Mouse (Mus musculus): Measurements from ENCODE around the gene Gm6793. TPM values are rescaled to one million over a fixed set of nuclear protein-coding genes. Genes with fewer than 3 reads are reported as not detected.

Gm6793 gene
- polyA plus RNA-seq (2015; fragmentation: Nextera tagmentation; extraction: Ambion mirVana), result 0.13 and 0.37 TPM in 2 replicates

GRCm38 (mm10) chr8:112014936-112015335 lies at the start of gene Gm6793:
Gm6793 (minus strand) TSS chr8:112015036.
- WGBS, result 87% methylated on average over 11 of the region's 11 CpGs
- no peak within 1 kb of the TSS for H3K4me2 ChIP-seq
- no peak within 1 kb of the TSS for H3K27ac ChIP-seq (replicated peaks)
- H3K4me3 ChIP-seq, result no peak within 1 kb of the TSS
- H3K9ac ChIP-seq, result no peak within 1 kb of the TSS
- no peaks in the 10 kb centered on the region for H3K9me3 ChIP-seq
- peaks cover 18% of the 10 kb centered on the region for H3K4me1 ChIP-seq
- H3K27me3 ChIP-seq (replicated peaks), result no peaks in the 10 kb centered on the region
- peaks cover 49% of the 10 kb centered on the region for H3K36me3 ChIP-seq
- no peak for ATAC-seq (ENCODE audit: extremely low read depth, insufficient number of reproducible peaks, low FRiP score, low TSS enrichment)

DNA sequence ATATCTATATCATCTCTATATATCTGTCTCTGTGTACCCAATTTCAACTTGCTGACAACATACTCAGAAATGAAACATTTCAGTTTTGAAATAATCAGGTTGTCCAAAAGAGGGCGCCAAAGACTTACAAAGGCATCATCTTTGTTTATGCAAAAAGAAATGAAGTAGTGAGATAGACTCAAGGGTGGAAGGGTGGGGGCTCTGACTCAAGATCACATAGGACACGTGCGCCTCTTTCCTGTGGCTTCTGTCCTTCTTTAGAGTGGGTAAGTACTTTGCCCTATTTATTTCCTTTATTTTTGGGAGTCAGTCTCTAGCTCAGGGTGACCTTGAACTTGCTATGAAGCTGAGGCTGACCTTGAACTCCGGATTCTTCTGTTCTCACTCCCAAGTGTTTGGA lies 46.5 kb upstream of the Gm6793 start:
- no peak overlapping the region for H3K4me2 ChIP-seq
- H3K4me1 ChIP-seq, result no peaks in the 10 kb centered on the region
- ATAC-seq (ENCODE audit: extremely low read depth, insufficient number of reproducible peaks, low FRiP score, low TSS enrichment), result no peak
- H3K9ac ChIP-seq, result no peak overlapping the region
- 27% methylated on average over 4 of the region's 4 CpGs for WGBS
- no peaks in the 10 kb centered on the region for H3K27me3 ChIP-seq (replicated peaks)
- H3K9me3 ChIP-seq, result no peaks in the 10 kb centered on the region
- no peak overlapping the region for H3K4me3 ChIP-seq
- H3K27ac ChIP-seq (replicated peaks), result no peak overlapping the region
- H3K36me3 ChIP-seq, result no peaks in the 10 kb centered on the region

DNA sequence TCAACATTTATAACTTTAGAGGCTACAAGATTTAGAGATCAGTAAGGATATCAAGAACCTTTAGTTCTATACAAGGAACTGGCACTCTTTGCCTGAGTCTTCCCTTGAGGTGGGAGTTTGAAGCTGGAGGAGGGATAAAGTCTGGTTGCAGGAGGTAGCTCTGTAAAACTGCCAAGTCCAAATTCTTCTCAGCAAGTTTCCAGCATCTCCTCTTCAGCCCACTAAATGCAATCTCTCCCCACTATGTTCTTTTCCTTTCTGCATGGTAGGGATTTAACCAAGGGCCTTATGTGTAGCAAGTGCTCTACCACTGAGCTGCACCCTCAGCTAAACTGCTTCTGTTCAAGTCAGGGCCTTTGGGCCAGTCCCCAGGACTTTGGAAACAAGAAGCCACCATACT lies 39.6 kb upstream of the Gm6793 start:
- ATAC-seq (ENCODE audit: extremely low read depth, insufficient number of reproducible peaks, low FRiP score, low TSS enrichment), result no peak
- no peak overlapping the region for H3K4me3 ChIP-seq
- no peaks in the 10 kb centered on the region for H3K36me3 ChIP-seq
- H3K4me2 ChIP-seq, result no peak overlapping the region
- H3K4me1 ChIP-seq, result no peaks in the 10 kb centered on the region
- H3K9me3 ChIP-seq, result no peaks in the 10 kb centered on the region
- no peak overlapping the region for H3K27ac ChIP-seq (replicated peaks)
- H3K9ac ChIP-seq, result no peak overlapping the region
- no peaks in the 10 kb centered on the region for H3K27me3 ChIP-seq (replicated peaks)

- Histone ChIP-seq H3K9ac (no peak overlapping the region), H3K27me3 (replicated peaks) (no peaks in the 10 kb centered on the region), H3K9me3 (no peaks in the 10 kb centered on the region), H3K4me2 (no peak overlapping the region), H3K36me3 (no peaks in the 10 kb centered on the region), H3K4me3 (no peak overlapping the region), H3K27ac (replicated peaks) (no peak overlapping the region), H3K4me1 (no peaks in the 10 kb centered on the region)
- no peak for ATAC-seq (ENCODE audit: extremely low read depth, insufficient number of reproducible peaks, low FRiP score, low TSS enrichment)
- WGBS, result 62% methylated on average over 9 of the region's 9 CpGs
Observed at GRCm38 (mm10) chr8:112051537-112051936, 36.7 kb upstream of the Gm6793 start.

DNA sequence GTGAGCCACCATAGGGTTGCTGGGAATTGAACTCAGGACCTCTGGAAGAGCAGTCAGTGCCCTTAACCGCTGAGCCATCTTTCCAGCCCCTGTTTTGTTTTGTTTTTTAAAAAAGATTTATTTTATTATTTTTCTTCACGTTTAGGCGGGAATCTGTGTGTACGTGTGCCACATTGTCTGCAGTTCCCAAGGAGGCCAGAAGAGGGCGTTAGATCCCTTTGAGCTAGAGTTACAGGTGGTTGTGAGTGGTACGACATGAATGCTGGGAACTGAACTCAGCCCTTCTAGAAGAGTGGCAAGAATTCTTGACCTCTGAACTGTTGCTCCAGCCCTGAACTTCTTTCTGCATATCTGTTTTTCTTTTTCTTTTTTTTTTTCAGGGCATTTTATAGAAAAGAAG lies 35.1 kb upstream of the Gm6793 start:
- no peak overlapping the region for H3K4me3 ChIP-seq
- H3K36me3 ChIP-seq, result no peaks in the 10 kb centered on the region
- WGBS, result 71% methylated on average over 6 of the region's 6 CpGs
- H3K4me1 ChIP-seq, result no peaks in the 10 kb centered on the region
- no peak overlapping the region for H3K9ac ChIP-seq
- ATAC-seq (ENCODE audit: extremely low read depth, insufficient number of reproducible peaks, low FRiP score, low TSS enrichment), result no peak
- H3K27ac ChIP-seq (replicated peaks), result no peak overlapping the region
- H3K4me2 ChIP-seq, result no peak overlapping the region
- H3K27me3 ChIP-seq (replicated peaks), result no peaks in the 10 kb centered on the region
- no peaks in the 10 kb centered on the region for H3K9me3 ChIP-seq

DNA sequence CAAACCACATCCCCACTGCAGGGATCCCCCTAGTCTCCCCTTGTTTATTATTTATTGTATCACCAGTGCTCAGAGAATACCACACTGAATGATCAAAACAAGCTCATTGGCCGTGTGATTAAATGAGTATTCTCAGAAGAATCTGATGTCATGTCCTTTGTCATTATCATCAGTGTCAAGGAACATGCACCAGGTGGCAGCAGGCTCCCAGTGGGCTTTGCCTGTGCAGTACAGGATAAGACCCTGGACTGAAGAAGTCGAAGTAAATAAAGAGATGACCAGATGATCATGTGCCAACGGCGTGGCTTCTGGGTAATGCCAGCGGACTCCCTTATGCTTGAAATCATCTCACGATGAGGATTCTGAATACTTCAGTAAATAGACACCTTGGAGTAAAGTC lies 33.5 kb upstream of the Gm6793 start:
- H3K9ac ChIP-seq, result no peak overlapping the region
- H3K4me1 ChIP-seq, result no peaks in the 10 kb centered on the region
- H3K27me3 ChIP-seq (replicated peaks), result no peaks in the 10 kb centered on the region
- no peak overlapping the region for H3K4me2 ChIP-seq
- no peak for ATAC-seq (ENCODE audit: extremely low read depth, insufficient number of reproducible peaks, low FRiP score, low TSS enrichment)
- no peaks in the 10 kb centered on the region for H3K36me3 ChIP-seq
- H3K4me3 ChIP-seq, result no peak overlapping the region
- H3K9me3 ChIP-seq, result no peaks in the 10 kb centered on the region
- H3K27ac ChIP-seq (replicated peaks), result no peak overlapping the region
- WGBS, result 61% methylated on average over 6 of the region's 6 CpGs

- Histone ChIP-seq H3K27me3 (replicated peaks) (no peaks in the 10 kb centered on the region), H3K9me3 (no peaks in the 10 kb centered on the region), H3K4me2 (no peak overlapping the region), H3K4me1 (no peaks in the 10 kb centered on the region), H3K4me3 (no peak overlapping the region), H3K27ac (replicated peaks) (no peak overlapping the region), H3K36me3 (no peaks in the 10 kb centered on the region), H3K9ac (no peak overlapping the region)
- no peak; the same call in 1 of the 2 replicates for ATAC-seq (ENCODE audit: extremely low read depth, insufficient number of reproducible peaks, low FRiP score, low TSS enrichment)
- WGBS, result 4% methylated on average over 7 of the region's 7 CpGs
Observed at GRCm38 (mm10) chr8:112045896-112046295, 31.1 kb upstream of the Gm6793 start.

DNA sequence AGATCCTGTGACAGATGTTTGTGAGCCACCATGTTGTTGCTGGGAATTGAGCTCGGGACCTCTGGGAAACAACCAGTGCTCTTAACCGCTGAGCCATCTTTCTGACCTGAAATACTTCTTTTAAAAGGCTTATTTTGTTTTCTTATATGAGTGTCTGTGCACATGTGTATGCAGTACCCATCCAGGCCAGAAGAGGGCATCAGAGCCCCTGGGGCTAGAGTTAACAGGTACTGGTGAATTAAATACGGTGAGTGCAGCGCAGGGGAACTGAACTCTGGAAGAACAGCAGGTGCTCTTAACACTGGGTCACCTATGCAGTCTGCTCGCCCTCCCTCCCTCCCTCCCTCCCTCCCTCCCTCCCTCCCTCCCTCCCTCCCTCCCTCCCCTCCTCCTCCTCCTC lies 30.3 kb upstream of the Gm6793 start:
- no peak for ATAC-seq (ENCODE audit: extremely low read depth, insufficient number of reproducible peaks, low FRiP score, low TSS enrichment)
- no peak overlapping the region for H3K4me2 ChIP-seq
- no peaks in the 10 kb centered on the region for H3K36me3 ChIP-seq
- H3K27ac ChIP-seq (replicated peaks), result no peak overlapping the region
- no peaks in the 10 kb centered on the region for H3K9me3 ChIP-seq
- H3K4me1 ChIP-seq, result no peaks in the 10 kb centered on the region
- H3K4me3 ChIP-seq, result no peak overlapping the region
- no peaks in the 10 kb centered on the region for H3K27me3 ChIP-seq (replicated peaks)
- 70% methylated on average over 5 of the region's 5 CpGs for WGBS
- H3K9ac ChIP-seq, result no peak overlapping the region

GRCm38 (mm10) chr8:112037521-112037920 lies 22.7 kb upstream of the Gm6793 start:
- Histone ChIP-seq H3K27me3 (replicated peaks) (no peaks in the 10 kb centered on the region), H3K9me3 (no peaks in the 10 kb centered on the region), H3K4me1 (no peaks in the 10 kb centered on the region), H3K4me3 (no peak overlapping the region), H3K9ac (no peak overlapping the region), H3K4me2 (no peak overlapping the region), H3K36me3 (no peaks in the 10 kb centered on the region), H3K27ac (replicated peaks) (no peak overlapping the region)
- whole genome bisulfite sequencing, result 67% methylated on average over 18 of the region's 18 CpGs
- no peak for ATAC-seq (ENCODE audit: extremely low read depth, insufficient number of reproducible peaks, low FRiP score, low TSS enrichment)

- 10% methylated on average over 8 of the region's 8 CpGs for WGBS
- H3K27me3 ChIP-seq (replicated peaks), result no peaks in the 10 kb centered on the region
Observed at GRCm38 (mm10) chr8:112034603-112035002, 19.8 kb upstream of the Gm6793 start.

DNA sequence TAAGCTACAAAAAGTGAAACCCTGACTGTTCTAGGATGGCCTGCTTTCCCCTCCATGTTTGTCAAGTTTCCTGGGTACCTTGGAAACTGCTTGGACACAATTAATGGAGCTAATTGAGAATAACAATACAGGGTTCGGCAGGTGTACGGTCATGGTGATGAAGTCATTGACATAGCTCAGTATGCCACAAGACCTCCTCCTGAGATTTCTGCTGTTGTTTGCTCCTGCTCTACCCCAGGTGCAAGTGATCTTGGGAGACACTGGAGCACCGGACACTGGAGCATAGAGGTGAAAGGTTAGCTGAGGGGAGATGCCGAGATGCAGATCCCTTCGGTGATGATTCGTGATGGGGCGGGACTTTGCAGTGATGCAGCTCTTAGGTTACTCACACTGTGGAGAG lies 18.2 kb upstream of the Gm6793 start:
- H3K4me2 ChIP-seq, result no peak overlapping the region
- 60% methylated on average over 7 of the region's 7 CpGs for WGBS
- H3K27me3 ChIP-seq (replicated peaks), result no peaks in the 10 kb centered on the region
- H3K4me1 ChIP-seq, result no peaks in the 10 kb centered on the region
- H3K27ac ChIP-seq (replicated peaks), result no peak overlapping the region
- no peaks in the 10 kb centered on the region for H3K36me3 ChIP-seq
- H3K9me3 ChIP-seq, result no peaks in the 10 kb centered on the region
- no peak overlapping the region for H3K9ac ChIP-seq
- no peak for ATAC-seq (ENCODE audit: extremely low read depth, insufficient number of reproducible peaks, low FRiP score, low TSS enrichment)
- H3K4me3 ChIP-seq, result no peak overlapping the region

More at GRCm38 (mm10) chr8:112034603-112035002, 19.8 kb upstream of the Gm6793 start:
- Histone ChIP-seq H3K27ac (replicated peaks) (no peak overlapping the region), H3K9ac (no peak overlapping the region), H3K36me3 (no peaks in the 10 kb centered on the region), H3K4me3 (no peak overlapping the region), H3K4me1 (no peaks in the 10 kb centered on the region), H3K9me3 (no peaks in the 10 kb centered on the region), H3K4me2 (no peak overlapping the region)
- no peak for ATAC-seq (ENCODE audit: extremely low read depth, insufficient number of reproducible peaks, low FRiP score, low TSS enrichment)

GRCm38 (mm10) chr8:112030663-112031062 lies 15.8 kb upstream of the Gm6793 start:
- Histone ChIP-seq H3K27ac (replicated peaks) (no peak overlapping the region), H3K9ac (no peak overlapping the region), H3K27me3 (replicated peaks) (no peaks in the 10 kb centered on the region), H3K4me2 (no peak overlapping the region), H3K4me3 (no peak overlapping the region), H3K36me3 (no peaks in the 10 kb centered on the region), H3K4me1 (no peaks in the 10 kb centered on the region), H3K9me3 (no peaks in the 10 kb centered on the region)
- 54% methylated on average over 6 of the region's 6 CpGs for WGBS
- no peak for ATAC-seq (ENCODE audit: extremely low read depth, insufficient number of reproducible peaks, low FRiP score, low TSS enrichment)

Measured in heart, embryonic 13.5 days (tissue).